Mouse (Mus musculus): Measurements from ENCODE around the gene Knop1.

GRCm38 (mm10) chr7:118795779-118796178 is 60.3 kb downstream of the Knop1 start:
- TF ChIP-seq GATA1 (IDR thresholded peaks at IDR 0.05; ENCODE audit: borderline replicate concordance, low read length) (no peak), CTCF (IDR thresholded peaks at IDR 0.05; ENCODE audit: low read depth, low read length) (no peak), TAL1 (conservative IDR thresholded peaks at IDR 0.05; ENCODE audit: low read depth, low read length) (no peak), POLR2AphosphoS5 (IDR thresholded peaks at IDR 0.05; ENCODE audit: insufficient replicate concordance, low read depth, low read length) (no peak)
